Mouse (Mus musculus) megakaryocyte, embryonic 14.5 days (primary cell): ENCODE data around the gene Zc3h15. TPM values are rescaled to one million over a fixed set of nuclear protein-coding genes. Genes with fewer than 3 reads are reported as not detected.
"Not testable (repeated sequence)": the region's sequence is repeated elsewhere in the genome, so short reads cannot be mapped to it uniquely, and the experiment has no call there.

ENCODE experiments used
- H3K27me3 ChIP-seq: replicated peaks from 2 replicates; pipeline ENCODE3; 2012; ENCODE audit warnings: inconsistent platforms
- H3K36me3 ChIP-seq: replicated peaks from 2 replicates; pipeline ENCODE3; 2012; ENCODE audit warnings: low read length, inconsistent platforms, mixed read lengths
- H3K4me1 ChIP-seq: 2 replicates; pipeline ENCODE4 v1.6.1; 2012; ENCODE audit warnings: inconsistent platforms
- H3K4me3 ChIP-seq: replicated peaks from 2 replicates; pipeline ENCODE3; 2012; ENCODE audit warnings: moderate library complexity, mild to moderate bottlenecking, inconsistent platforms
- H3K9me3 ChIP-seq: 2 replicates; pipeline ENCODE4 v1.6.1; 2012; ENCODE audit warnings: inconsistent platforms
- FLI1 ChIP-seq: IDR thresholded peaks from 2 replicates; pipeline ENCODE4 v1.6.1; 2012; ENCODE audit warnings: low read length, inconsistent platforms, mixed read lengths
- GATA1 ChIP-seq: IDR thresholded peaks from 3 replicates; pipeline ENCODE4 v1.6.1; 2012; ENCODE audit warnings: mixed read lengths, low read length, inconsistent platforms, borderline replicate concordance
- polyA plus RNA-seq: library from polyadenylated mRNA; stranded (reverse); fragments of >175 nt; gene quantifications from 2 replicates; pipeline ENCODE4 v1.2.3, GENCODE M21; 2012; ENCODE audit warnings: low replicate concordance; ENCODE audit not compliant: insufficient read depth

Zc3h15 gene
- polyA plus RNA-seq, 1 experiment: 355 TPM

DNA sequence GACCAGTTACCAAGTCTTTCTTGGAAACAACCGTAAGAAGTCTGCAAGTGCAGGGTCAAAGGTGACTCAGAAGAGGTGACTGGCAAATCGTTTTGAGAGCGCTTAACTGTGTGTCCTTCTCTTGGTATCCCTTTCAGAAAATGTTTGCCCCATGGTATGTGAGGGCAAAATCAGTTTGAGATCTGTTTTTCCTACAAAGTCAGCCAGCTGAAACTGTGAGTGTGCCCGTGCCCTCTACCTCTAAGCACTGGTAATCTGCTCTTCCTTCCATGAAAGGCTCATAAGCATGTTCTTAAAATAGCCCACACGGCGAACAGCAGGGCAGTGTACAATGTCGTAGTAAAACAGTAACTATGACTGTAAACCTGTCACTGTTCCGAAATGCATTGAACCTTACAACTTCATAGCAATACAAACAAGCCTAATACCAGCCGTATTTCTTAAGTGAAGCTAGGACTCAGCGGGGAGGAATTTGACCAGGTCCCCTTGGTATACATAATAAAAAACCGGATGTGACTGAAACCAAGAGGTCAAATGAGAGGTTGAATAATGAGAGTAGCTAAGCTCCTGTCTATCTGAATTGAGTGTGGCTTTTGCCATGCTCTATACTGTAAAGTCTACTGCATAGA lies 65.8 kb downstream of the Zc3h15 start:
- Histone ChIP-seq H3K4me1 (peaks cover 50% of the 10 kb centered on the region), H3K27me3 (no peaks in the 10 kb centered on the region), H3K36me3 (no peaks in the 10 kb centered on the region), H3K4me3 (no peak overlapping the region), H3K9me3 (no peaks in the 10 kb centered on the region)
- TF ChIP-seq FLI1 (no peak), GATA1 (no peak)

- H3K4me3 ChIP-seq: not testable (repeated sequence)
Observed at GRCm38 (mm10) chr2:83713281-83713680, 69.0 kb downstream of the Zc3h15 start.

GRCm38 (mm10) chr2:83713946-83714345 lies 69.7 kb downstream of the Zc3h15 start:
- Histone ChIP-seq H3K9me3 (no peaks in the 10 kb centered on the region), H3K4me1 (peaks cover 24% of the 10 kb centered on the region), H3K27me3 (no peaks in the 10 kb centered on the region), H3K4me3 (no peak overlapping the region), H3K36me3 (no peaks in the 10 kb centered on the region)
- TF ChIP-seq FLI1: no peak
- TF ChIP-seq GATA1: no peak

More at GRCm38 (mm10) chr2:83713281-83713680, 69.0 kb downstream of the Zc3h15 start:
- peaks cover 28% of the 10 kb centered on the region for H3K4me1 ChIP-seq
- not testable (repeated sequence) for H3K9me3 ChIP-seq, H3K36me3 ChIP-seq, H3K27me3 ChIP-seq

Other genes starting within 250 kb of the Zc3h15 start
- gene Itgav, start 80.0 kb downstream of the Zc3h15 start, polyA plus RNA-seq: 7.1 and 10.6 TPM in 2 replicates
- not detected in 2 replicates for gene Fam171b, start 168.2 kb downstream of the Zc3h15 start, polyA plus RNA-seq